Mouse (Mus musculus): ENCODE data around the gene Sema3b. TPM values are rescaled to one million over a fixed set of nuclear protein-coding genes. Genes with fewer than 3 reads are reported as not detected.

The Sema3b gene
- total RNA-seq, 2 experiments from 2014 or later = 11.2 to 17.9 TPM

DNA sequence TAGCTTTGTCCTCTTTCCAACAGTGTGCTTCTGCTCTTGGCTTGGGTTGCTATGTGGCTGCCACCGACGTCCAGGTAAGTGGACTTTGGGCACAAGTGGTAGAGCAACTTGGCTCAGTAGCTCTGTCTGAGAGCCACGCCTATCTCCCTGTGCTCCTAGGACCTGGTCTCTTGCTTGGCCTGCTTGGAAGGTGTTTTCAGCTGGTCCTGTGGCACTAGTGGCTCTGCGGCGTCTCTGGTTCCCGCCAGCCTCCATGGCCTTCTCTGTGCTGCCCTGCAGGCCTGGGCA is 18.3 kb downstream of the Sema3b start:
- intact Hi-C loops (cut with DNase I) = no loop called here
- Histone ChIP-seq H3K4me3 (peak overlapping the region; percentile 55), H3K27ac (peak overlapping the region; percentile 96)
- TF ChIP-seq CTCF (IDR thresholded peaks at IDR 0.05) = no peak
- no peak for DNase-seq

DNA sequence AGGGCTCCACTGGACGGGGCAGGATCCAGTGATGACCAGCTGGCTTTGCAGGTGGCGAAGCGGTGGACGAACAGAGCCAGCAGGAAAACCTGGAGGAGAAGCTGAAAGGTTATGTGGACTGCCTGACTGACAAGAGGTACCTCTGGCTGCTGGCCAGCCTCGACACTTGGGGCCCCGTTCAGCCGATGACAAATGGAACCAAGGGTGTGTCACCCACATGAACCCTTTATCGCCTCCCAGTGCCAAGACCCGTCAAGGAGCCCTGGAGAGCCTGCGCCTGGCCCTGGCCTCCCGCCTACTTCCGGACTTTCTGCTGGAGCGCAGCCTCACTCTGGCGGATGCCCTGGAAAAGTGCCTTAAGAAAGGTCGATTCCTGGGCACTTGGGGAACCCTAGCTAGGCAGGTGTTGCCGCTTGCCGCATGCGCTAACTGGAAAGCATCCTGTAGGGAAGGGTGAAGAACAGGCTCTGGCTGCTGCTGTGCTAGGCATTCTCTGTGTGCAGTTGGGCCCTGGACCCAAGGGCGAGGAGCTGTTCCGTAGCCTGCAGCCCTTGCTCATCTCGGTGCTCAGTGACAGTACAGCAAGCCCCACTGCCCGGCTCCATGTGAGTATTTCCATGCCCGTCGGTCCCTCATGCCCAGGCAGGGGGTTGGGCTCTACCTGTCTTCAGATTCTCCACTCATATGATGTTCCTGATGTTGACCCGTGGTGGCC is 18.8 kb downstream of the Sema3b start:
- H3K4me3 ChIP-seq = peak overlapping the region; percentile 55
- peak overlapping the region; percentile 96 for H3K27ac ChIP-seq
- no peak for TF ChIP-seq CTCF (IDR thresholded peaks at IDR 0.05)
- intact Hi-C loops (cut with DNase I) = no loop called here
- peak; percentile 87 for DNase-seq

DNA sequence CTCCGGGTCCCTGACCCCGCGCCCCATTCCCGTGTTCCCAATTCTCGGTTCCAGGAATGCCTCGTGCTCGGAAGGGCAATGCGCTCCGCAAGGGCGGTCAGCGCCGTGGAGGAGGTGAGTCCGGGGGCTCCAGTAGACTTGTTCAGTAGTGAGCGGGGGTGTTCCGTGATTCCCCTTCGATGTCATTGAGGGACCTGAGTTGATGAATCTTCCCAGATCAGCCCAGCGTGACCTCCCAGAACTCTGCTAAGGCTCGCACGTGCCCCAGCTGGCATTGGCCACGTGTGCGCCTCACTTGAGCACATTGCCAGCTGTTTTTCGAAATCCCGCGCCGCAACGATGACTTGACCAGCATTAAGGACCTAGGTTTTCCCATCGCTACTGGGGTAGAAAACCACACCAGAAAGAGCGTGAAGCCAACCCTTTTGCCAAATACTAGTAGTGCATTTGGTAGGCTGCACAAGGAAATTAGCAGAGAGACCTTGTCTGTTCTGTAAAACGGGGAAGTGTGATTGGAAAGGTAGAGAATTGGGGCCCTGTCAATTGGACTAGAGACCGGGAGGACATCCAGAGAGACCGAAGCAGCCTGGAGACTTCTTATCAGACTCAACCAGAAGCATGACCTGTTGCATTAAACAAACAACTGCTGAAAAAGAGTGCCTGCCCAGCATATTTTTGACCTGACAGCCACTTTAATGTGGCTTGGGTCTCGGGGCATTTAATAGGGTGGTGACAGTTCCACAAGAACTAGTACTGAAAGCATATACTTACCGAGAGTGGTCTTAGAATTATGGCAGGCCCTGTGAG is 21.0 kb downstream of the Sema3b start:
- intact Hi-C loops (cut with DNase I) = no loop called here
- Histone ChIP-seq H3K4me3 (peak overlapping the region; percentile 98), H3K27ac (peak overlapping the region; percentile 96)
- TF ChIP-seq CTCF (IDR thresholded peaks at IDR 0.05) = no peak
- peak; percentile 76 for DNase-seq

DNA sequence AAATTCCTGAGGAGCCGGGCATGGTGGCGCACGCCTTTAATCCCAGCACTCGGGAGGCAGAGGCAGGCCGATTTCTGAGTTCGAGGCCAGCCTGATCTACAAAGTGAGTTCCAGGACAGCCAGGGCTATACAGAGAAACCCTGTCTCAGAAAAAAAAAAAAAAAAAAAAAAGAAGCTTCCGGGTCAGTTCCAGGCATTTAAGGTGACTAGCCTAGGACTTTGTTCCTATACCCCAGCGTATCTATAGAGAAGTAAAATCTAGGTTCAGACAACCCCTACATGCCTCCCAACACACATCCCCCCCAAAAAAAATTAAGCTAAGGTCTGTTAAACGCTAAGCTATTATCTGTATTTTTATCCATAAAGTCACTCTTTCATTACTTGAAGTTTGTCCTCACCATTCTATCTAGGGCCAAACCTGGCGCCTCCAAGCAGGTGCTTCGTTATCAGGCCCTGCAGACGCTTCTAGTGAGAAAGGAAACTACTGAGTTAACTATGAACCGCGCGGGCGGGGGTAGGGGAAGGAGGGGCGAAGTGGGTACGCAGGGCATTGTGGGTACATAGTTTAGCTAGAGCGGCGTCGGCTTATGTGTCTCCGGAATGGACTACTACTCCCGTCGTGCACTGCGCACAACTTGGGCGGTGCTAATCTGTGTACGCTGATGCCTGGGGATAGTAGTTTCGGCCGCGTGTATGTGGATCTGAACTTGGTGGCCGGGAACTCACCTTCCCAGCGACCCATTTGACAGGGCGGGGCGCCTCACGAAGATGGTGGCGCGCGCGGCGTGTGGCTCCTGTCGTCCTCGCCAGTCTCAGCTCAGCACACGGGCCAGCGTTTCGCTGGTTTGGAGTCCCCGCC is 21.8 kb downstream of the Sema3b start, which contains the start of gene Ifrd2:
Gene Ifrd2, plus strand, starts transcription at position 669 of the 859 bp plus-strand sequence.
- no peak for TF ChIP-seq CTCF (IDR thresholded peaks at IDR 0.05)
- peak; percentile 97 for DNase-seq
- Histone ChIP-seq H3K27ac (peak within 1 kb of the TSS; percentile 96), H3K4me3 (peak within 1 kb of the TSS; percentile 98)
- intact Hi-C loops (cut with DNase I) = no loop called here

DNA sequence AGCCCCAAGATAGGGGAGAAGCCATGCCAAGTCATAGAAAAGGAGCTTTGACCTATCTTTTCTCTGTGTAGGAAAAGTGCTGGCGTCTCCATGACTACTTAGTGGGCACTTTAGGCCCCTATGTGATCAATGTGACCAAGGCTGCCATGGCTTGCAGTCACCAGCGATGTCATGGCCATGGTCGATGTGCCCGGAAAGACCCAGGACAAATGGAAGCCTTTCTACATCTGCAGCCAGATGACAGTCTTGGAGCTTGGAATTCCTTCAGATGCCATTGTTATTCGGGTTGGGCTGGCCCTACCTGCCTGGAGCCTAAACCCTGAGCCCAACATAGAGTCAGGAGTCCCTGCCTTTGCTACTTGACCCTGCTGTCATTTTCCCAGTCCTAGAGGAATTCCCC is 22.5 kb downstream of the Sema3b start:
- TF ChIP-seq CTCF (IDR thresholded peaks at IDR 0.05) = no peak
- DNase-seq = no peak
- Histone ChIP-seq H3K27ac (peak overlapping the region; percentile 96; the same call in 1 of the 2 replicates), H3K4me3 (peak overlapping the region; percentile 98)
- intact Hi-C loops (cut with DNase I) = no loop called here

DNA sequence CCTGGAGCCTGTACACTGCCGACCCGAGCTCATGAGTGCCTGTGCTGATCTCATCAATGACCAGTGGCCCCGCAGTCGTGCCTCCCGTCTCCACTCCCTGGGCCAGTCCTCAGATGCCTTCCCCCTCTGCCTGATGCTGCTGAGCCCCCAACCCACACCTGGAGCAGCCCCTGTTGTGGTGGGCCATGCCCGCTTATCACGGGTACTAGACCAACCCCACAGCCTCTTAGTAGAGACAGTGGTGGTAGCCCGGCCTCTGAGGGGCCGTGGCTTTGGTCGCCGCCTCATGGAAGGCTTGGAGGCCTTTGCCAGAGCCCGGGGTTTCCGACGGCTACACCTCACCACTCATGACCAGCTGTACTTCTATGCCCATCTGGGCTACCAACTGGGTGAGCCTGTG is 25.9 kb downstream of the Sema3b start:
- intact Hi-C loops (cut with DNase I) = no loop called here
- TF ChIP-seq CTCF (IDR thresholded peaks at IDR 0.05) = no peak
- no peak overlapping the region for H3K27ac ChIP-seq
- H3K4me3 ChIP-seq = no peak overlapping the region
- no peak for DNase-seq

DNA sequence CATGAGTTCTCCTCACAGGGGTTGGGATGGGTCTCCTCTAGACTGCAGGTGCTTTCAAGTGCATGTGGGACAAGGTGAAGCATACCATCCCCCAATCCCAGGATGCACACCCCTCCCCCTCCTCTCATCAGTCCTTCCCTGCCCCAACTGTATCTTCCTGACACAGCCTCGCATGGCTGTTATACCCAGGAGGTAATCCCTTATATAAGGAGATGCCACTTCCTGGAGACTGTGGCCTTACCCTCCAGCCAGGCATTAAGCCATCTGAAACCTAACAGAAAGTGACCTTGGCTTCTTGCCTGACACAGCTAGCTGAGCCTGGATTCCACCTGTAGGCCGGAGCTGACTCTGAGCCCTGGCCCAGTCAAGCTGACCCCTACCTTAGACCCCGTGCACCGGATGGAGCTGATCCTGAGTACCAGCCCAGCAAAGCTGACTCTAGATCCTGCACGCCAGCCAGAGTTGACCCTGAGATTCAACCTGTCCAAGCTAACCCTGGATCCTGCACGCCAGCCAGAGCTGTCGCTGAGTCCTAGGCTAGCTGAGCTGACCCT is 26.4 kb downstream of the Sema3b start:
- Histone ChIP-seq H3K27ac (peak overlapping the region; percentile 28), H3K4me3 (no peak overlapping the region)
- TF ChIP-seq CTCF (IDR thresholded peaks at IDR 0.05) = no peak
- no peak for DNase-seq
- intact Hi-C loops (cut with DNase I) = no loop called here

DNA sequence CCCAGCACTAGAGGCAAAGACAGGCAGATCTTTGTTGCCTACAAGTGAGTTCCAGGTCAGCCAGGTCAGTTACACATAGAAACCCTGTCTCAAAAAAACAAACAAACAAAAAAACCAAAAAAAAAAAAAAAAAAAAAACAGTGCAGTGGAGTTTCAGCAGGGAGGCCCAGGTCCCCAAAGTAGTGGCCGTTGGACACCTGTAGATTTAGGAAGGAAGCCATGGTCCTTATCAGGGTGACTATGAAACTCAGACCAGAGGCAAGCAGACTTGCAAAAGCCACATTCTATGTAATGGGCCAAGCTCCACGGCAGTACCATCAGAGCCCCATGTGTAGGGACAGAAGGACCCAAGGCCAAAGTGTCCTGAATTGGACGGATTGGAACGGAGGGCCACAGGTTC is 27.4 kb downstream of the Sema3b start:
- Histone ChIP-seq H3K27ac (peak overlapping the region; percentile 97), H3K4me3 (peak overlapping the region; percentile 82)
- intact Hi-C loops (cut with DNase I) = no loop called here
- TF ChIP-seq CTCF (IDR thresholded peaks at IDR 0.05) = no peak
- no peak for DNase-seq

DNA sequence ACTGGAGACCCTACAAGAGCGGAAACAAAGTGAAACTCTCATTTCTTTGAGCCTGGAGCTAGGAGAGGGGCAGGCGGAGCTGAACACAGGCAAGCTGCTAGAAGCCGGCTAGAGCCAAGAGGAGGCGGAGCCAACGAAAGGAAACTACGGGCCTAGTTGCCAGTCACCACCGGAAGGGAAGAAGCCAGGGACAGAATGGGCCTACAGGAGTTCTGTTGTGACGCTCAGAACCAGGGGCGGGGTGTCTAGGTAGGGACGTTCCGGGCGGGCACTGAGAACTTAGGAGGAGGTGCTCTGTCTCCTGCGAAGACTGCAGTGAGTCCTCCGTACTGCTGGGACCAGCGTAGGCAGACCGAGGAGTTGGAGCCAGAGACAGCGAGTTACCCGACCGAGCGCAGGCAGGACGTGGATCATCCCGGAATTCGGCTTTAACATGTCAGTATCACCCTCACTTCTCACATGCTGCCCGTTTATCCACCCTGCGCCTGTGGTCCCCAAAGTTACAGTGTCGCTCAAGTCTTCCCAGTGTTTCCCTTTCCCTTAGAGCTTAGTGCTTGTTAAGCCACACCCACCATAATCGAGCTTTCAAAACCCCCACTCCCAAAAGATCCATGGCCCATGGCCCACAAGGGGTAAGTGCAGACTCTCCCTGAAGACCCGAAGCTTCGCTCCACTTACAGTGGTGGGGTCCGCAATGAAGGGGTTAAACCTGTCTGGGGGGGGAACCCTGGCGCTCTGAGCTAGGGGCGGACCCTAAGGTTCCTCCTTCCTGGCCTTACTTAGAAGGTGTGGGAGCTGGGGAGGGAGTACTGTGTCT is 28.3 kb downstream of the Sema3b start, which contains the start of gene Hyal3:
Gene Hyal3, plus strand, starts transcription at position 318 of the 817 bp plus-strand sequence.
- peak; percentile 93 for DNase-seq
- intact Hi-C loops (cut with DNase I) = no loop called here
- no peak for TF ChIP-seq CTCF (IDR thresholded peaks at IDR 0.05)
- H3K27ac ChIP-seq = peak within 1 kb of the TSS; percentile 97
- H3K4me3 ChIP-seq = peak within 1 kb of the TSS; percentile 82

DNA sequence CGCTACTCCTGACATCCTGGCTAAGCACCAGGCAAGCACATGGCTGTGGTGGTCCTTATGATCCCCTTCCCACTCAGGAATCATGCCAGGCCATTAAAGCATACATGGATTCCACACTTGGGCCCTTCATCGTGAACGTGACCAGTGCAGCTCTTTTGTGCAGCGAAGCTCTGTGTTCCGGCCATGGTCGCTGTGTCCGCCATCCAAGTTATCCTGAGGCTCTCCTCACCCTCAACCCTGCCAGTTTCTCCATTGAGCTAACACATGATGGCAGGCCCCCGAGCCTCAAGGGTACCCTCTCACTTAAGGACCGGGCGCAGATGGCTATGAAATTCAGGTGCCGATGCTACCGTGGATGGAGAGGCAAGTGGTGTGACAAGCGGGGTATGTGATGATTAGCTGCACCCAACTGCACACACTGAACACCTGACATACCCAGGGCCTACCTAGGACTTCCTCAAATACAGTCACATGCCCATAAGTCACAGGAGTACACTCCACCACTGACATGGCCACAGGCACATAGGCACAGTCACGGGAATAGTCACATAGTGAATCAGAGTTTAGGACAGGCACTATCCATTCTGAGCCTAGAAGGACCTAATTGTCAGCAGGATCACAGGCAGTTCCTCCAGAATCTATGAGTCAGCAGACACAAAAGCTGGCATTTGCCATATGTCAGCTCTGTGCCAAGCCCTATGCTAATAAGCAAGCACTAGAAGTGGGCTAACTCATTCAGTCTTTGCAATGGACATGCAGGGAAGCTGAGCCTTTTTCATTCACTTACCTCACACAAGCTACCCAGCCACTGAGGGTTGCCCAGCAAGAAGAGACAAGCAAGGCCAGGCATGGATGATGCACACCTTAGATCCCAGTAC is 29.8 kb downstream of the Sema3b start:
- peak overlapping the region; percentile 82 for H3K4me3 ChIP-seq
- no peak for TF ChIP-seq CTCF (IDR thresholded peaks at IDR 0.05)
- intact Hi-C loops (cut with DNase I) = no loop called here
- peak overlapping the region; percentile 97 for H3K27ac ChIP-seq
- DNase-seq = no peak

DNA sequence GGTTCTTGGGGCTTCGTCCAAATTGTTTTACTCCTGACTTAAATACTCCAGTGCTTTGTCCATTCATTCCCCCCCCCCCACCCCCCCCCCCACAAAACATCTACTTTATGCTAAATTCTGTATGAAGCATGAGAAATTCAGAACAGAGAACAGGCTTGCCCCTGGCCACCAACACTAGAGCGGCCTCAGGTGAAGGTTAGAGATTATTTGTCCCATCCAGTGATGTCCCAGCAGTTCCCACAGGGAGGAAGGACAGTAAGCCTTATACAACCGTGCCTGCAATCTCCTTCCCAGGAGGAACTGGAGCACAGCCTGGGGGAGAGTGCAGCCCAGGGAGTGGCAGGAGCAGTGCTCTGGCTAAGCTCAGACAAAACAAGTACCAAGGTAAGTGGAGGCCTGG is 30.4 kb downstream of the Sema3b start, which contains the start of gene Naa80:
Gene Naa80, plus strand, starts transcription at position 301 of the 400 bp plus-strand sequence.
- Histone ChIP-seq H3K27ac (peak within 1 kb of the TSS; percentile 97), H3K4me3 (peak within 1 kb of the TSS; percentile 82)
- no peak for DNase-seq
- TF ChIP-seq CTCF (IDR thresholded peaks at IDR 0.05) = no peak
- intact Hi-C loops (cut with DNase I) = no loop called here
